Mouse (Mus musculus): Measurements from ENCODE around the gene Yap1. TPM values are rescaled to one million over a fixed set of nuclear protein-coding genes. Genes with fewer than 3 reads are reported as not detected.

Gene Yap1
- not detected for polyA plus RNA-seq (2017; shearing (Covaris generic))

- ATAC-seq, result peak; percentile 42
Observed at GRCm38 (mm10) chr9:8004370-8004991, at the start of gene Yap1. Gene Yap1 (minus strand): TSS chr9:8004596.

- ATAC-seq, result peak; percentile 47
Observed at GRCm38 (mm10) chr9:8043044-8043387, 38.6 kb upstream of the Yap1 start.

- ATAC-seq, result peak; percentile 93
Observed at GRCm38 (mm10) chr9:8042338-8043043, 38.1 kb upstream of the Yap1 start, which contains the start of gene Cfap300. Gene Cfap300 (minus strand): TSS chr9:8042823.

GRCm38 (mm10) chr9:8035546-8035945 is 31.1 kb upstream of the Yap1 start:
- ATAC-seq, result no peak

- ATAC-seq, result no peak
Observed at GRCm38 (mm10) chr9:8035091-8035490, 30.7 kb upstream of the Yap1 start.

- ATAC-seq, result no peak
Observed at GRCm38 (mm10) chr9:8034143-8034542, 29.7 kb upstream of the Yap1 start.

GRCm38 (mm10) chr9:8032847-8033246 is 28.5 kb upstream of the Yap1 start:
- no peak for ATAC-seq

- ATAC-seq, result no peak
Observed at GRCm38 (mm10) chr9:8018609-8019008, 14.2 kb upstream of the Yap1 start.

GRCm38 (mm10) chr9:8017253-8017913 is 13.0 kb upstream of the Yap1 start:
- peak; percentile 94 for ATAC-seq

GRCm38 (mm10) chr9:8003301-8004271 is 810 bp downstream of the Yap1 start:
- no peak for ATAC-seq

GRCm38 (mm10) chr9:8002806-8003205 is 1.6 kb downstream of the Yap1 start:
- ATAC-seq, result no peak

GRCm38 (mm10) chr9:8001352-8001751 is 3.0 kb downstream of the Yap1 start:
- no peak for ATAC-seq

- no peak for ATAC-seq
Observed at GRCm38 (mm10) chr9:7994275-7994674, 10.1 kb downstream of the Yap1 start.

GRCm38 (mm10) chr9:7992651-7993050 is 11.7 kb downstream of the Yap1 start:
- ATAC-seq, result no peak

GRCm38 (mm10) chr9:7990897-7991296 is 13.5 kb downstream of the Yap1 start:
- ATAC-seq, result no peak

- ATAC-seq, result no peak
Observed at GRCm38 (mm10) chr9:7987119-7987518, 17.3 kb downstream of the Yap1 start.

GRCm38 (mm10) chr9:7984287-7984686 is 20.1 kb downstream of the Yap1 start:
- no peak for ATAC-seq

- no peak for ATAC-seq
Observed at GRCm38 (mm10) chr9:7983665-7984064, 20.7 kb downstream of the Yap1 start.

GRCm38 (mm10) chr9:7980162-7980561 is 24.2 kb downstream of the Yap1 start:
- no peak for ATAC-seq

GRCm38 (mm10) chr9:7979153-7979916 is 25.1 kb downstream of the Yap1 start:
- ATAC-seq, result no peak

- no peak for ATAC-seq
Observed at GRCm38 (mm10) chr9:7978502-7978901, 25.9 kb downstream of the Yap1 start.

- no peak for ATAC-seq
Observed at GRCm38 (mm10) chr9:7977587-7977986, 26.8 kb downstream of the Yap1 start.
